Mouse (Mus musculus): ENCODE data around the gene Gm26992. TPM values are rescaled to one million over a fixed set of nuclear protein-coding genes. Genes with fewer than 3 reads are reported as not detected.
A peak's percentile ranks its signal among the peaks of the same experiment; 100 is the strongest.

Gm26992 gene
- polyA plus RNA-seq, 1 experiment: not detected

- TF ChIP-seq POLR2A (IDR thresholded peaks at IDR 0.05; ENCODE audit: low read depth, low read length) (no peak), CTCF (IDR thresholded peaks at IDR 0.05; ENCODE audit: borderline replicate concordance, insufficient read depth, low read length) (no peak)
- no peaks in the 10 kb centered on the region for H3K4me1 ChIP-seq (ENCODE audit: control insufficient read depth, insufficient read depth, low read length)
- H3K27ac ChIP-seq (ENCODE audit: insufficient read depth, low read length): no peak overlapping the region
- H3K4me3 ChIP-seq (ENCODE audit: insufficient read depth, low read length): no peak overlapping the region
Measured at GRCm38 (mm10) chrX:103481243-103482096, 59.7 kb downstream of the Gm26992 start.

DNA sequence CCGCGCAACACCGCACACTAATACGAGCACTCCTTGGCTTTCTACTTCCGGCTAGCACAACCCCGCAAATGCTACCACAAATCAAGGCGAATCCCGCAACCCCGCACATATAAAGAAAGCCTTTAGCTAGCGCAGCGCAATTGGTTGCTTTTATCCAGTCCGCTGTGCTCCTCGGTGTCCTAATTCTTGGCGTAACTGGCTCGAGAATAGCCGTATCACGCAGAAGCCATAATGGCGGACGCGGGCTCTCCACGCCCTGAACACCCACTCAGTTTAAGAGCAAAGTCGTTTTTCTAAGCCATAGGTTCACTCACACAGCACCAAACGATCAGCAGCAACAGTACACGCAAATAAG is 60.3 kb downstream of the Gm26992 start:
- no peak for TF ChIP-seq POLR2A (IDR thresholded peaks at IDR 0.05; ENCODE audit: low read depth, low read length)
- no peak for TF ChIP-seq CTCF (IDR thresholded peaks at IDR 0.05; ENCODE audit: borderline replicate concordance, insufficient read depth, low read length)
- Histone ChIP-seq H3K4me1 (ENCODE audit: control insufficient read depth, insufficient read depth, low read length) (no peaks in the 10 kb centered on the region), H3K27ac (ENCODE audit: insufficient read depth, low read length) (no peak overlapping the region), H3K4me3 (ENCODE audit: insufficient read depth, low read length) (no peak overlapping the region)

DNA sequence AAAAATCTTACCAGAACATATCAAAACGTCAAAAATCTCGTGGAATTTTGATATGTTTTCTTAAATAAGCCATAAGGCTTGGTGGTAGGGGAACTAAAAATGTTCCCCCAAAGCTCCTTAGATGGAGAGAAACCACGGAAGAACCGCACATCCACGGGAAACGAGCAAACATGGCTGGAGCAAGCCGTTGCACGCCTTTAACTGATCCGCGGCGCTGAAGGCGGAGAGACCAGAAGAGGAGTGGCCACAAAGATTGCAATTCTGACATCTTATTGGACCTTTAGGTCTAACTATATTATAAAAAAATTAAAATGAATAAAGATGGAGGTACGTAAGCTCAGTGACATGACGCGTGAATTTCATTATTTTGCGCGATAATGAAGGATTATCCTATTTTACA is 61.2 kb downstream of the Gm26992 start:
- Histone ChIP-seq H3K4me3 (ENCODE audit: insufficient read depth, low read length) (no peak overlapping the region), H3K4me1 (ENCODE audit: control insufficient read depth, insufficient read depth, low read length) (no peaks in the 10 kb centered on the region), H3K27ac (ENCODE audit: insufficient read depth, low read length) (no peak overlapping the region)
- TF ChIP-seq POLR2A (IDR thresholded peaks at IDR 0.05; ENCODE audit: low read depth, low read length) (no peak), CTCF (IDR thresholded peaks at IDR 0.05; ENCODE audit: borderline replicate concordance, insufficient read depth, low read length) (no peak)

DNA sequence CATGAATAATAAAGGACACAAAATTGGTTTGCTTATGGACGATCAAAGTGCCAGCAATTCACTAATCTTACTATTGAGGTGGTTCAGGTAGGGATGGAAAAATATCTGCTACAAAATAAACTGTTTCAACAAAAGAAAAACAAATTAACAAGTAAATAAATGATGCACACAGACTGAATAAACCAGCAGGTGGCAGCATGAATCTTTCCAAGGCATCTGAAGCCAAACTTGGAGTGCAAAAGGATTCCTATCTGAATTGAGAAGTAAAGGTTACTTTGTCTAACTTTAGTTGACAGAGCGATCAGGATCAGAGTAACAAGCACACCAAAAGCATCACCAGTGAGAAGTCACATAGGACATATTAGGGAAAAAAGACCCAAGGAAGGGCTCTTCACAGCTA is 62.2 kb downstream of the Gm26992 start:
- TF ChIP-seq CTCF (IDR thresholded peaks at IDR 0.05; ENCODE audit: borderline replicate concordance, insufficient read depth, low read length): no peak
- TF ChIP-seq POLR2A (IDR thresholded peaks at IDR 0.05; ENCODE audit: low read depth, low read length): no peak
- Histone ChIP-seq H3K27ac (ENCODE audit: insufficient read depth, low read length) (no peak overlapping the region), H3K4me3 (ENCODE audit: insufficient read depth, low read length) (no peak overlapping the region), H3K4me1 (ENCODE audit: control insufficient read depth, insufficient read depth, low read length) (no peaks in the 10 kb centered on the region)

- H3K27ac ChIP-seq (ENCODE audit: insufficient read depth, low read length): no peak overlapping the region
- no peak overlapping the region for H3K4me3 ChIP-seq (ENCODE audit: insufficient read depth, low read length)
- no peak for TF ChIP-seq CTCF (IDR thresholded peaks at IDR 0.05; ENCODE audit: borderline replicate concordance, insufficient read depth, low read length)
- no peak for TF ChIP-seq POLR2A (IDR thresholded peaks at IDR 0.05; ENCODE audit: low read depth, low read length)
- no peaks in the 10 kb centered on the region for H3K4me1 ChIP-seq (ENCODE audit: control insufficient read depth, insufficient read depth, low read length)
Measured at GRCm38 (mm10) chrX:103490853-103491252, 69.0 kb downstream of the Gm26992 start.

- Histone ChIP-seq H3K4me1 (ENCODE audit: control insufficient read depth, insufficient read depth, low read length) (no peaks in the 10 kb centered on the region), H3K4me3 (ENCODE audit: insufficient read depth, low read length) (peak overlapping the region; percentile 44), H3K27ac (ENCODE audit: insufficient read depth, low read length) (peak overlapping the region; percentile 92)
- TF ChIP-seq POLR2A (IDR thresholded peaks at IDR 0.05; ENCODE audit: low read depth, low read length) (no peak; the same call in 1 of the 2 replicates), CTCF (IDR thresholded peaks at IDR 0.05; ENCODE audit: borderline replicate concordance, insufficient read depth, low read length) (no peak)
Measured at GRCm38 (mm10) chrX:103492398-103493256, 70.8 kb downstream of the Gm26992 start.

DNA sequence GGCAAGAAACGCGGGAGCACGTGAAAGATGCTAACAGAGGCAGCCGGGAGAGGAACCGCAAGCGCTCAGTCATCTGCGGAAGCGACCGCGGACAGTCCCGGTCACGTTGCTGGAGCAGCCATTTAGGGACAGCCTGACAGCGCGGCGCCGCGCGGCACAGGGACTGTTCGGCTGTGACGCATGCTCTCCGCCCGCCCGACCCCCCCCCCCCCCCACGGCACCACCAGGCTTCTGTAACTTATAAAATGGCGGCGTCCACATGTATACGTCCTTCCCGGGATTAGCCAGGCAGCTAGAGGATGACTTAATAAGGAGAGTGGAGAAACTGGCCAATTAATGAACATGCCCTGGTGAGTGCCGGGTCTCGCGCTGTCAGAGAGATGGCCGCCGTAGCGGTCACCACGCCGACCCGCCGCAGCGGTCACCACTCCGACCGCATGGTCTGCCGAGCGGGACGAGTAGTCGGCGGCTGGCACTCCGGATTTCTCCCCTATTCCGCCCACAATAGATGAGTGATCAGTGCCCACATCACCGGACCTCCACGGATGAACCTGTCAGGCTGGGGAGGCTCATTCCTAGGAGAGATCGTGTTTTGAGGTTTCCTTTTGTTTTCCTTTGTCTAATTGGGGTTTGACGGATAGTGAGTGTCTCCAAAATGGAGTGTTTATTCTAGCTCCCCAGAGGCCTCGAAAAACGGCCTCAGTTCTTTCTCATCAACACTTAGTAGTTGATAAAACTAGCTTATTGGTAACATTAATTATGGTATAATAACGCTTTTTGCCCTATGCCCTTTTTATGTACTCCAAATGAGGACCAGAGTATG is 71.8 kb downstream of the Gm26992 start:
- TF ChIP-seq CTCF (IDR thresholded peaks at IDR 0.05; ENCODE audit: borderline replicate concordance, insufficient read depth, low read length) (no peak), POLR2A (IDR thresholded peaks at IDR 0.05; ENCODE audit: low read depth, low read length) (peak; percentile 67)
- peak overlapping the region; percentile 86 for H3K27ac ChIP-seq (ENCODE audit: insufficient read depth, low read length)

DNA sequence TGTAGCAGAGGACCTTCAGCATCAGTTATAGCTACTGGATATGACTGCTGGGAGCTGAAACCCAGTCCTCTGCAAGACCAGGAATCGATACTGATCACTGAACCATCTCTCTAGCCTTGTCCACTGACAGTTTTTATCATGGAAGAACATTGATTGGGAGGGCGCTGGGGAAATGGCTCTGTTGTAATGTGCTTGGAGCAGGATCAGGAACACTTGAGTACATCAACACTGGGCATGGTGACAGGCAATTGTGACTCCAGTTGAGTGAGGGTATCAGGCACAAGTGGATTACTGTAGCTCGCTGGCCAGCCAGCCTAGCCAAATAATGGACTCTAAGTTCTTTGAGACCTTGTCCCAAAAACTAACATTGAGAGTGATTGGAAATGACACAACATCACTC is 77.6 kb downstream of the Gm26992 start:
- no peaks in the 10 kb centered on the region for H3K4me1 ChIP-seq (ENCODE audit: control insufficient read depth, insufficient read depth, low read length)
- no peak for TF ChIP-seq CTCF (IDR thresholded peaks at IDR 0.05; ENCODE audit: borderline replicate concordance, insufficient read depth, low read length)
- TF ChIP-seq POLR2A (IDR thresholded peaks at IDR 0.05; ENCODE audit: low read depth, low read length): no peak
- H3K27ac ChIP-seq (ENCODE audit: insufficient read depth, low read length): no peak overlapping the region
- no peak overlapping the region for H3K4me3 ChIP-seq (ENCODE audit: insufficient read depth, low read length)

More for the DNA sequence above, 71.8 kb downstream of the Gm26992 start:
- Histone ChIP-seq H3K4me3 (ENCODE audit: insufficient read depth, low read length) (peak overlapping the region; percentile 91), H3K4me1 (ENCODE audit: control insufficient read depth, insufficient read depth, low read length) (no peaks in the 10 kb centered on the region)

DNA sequence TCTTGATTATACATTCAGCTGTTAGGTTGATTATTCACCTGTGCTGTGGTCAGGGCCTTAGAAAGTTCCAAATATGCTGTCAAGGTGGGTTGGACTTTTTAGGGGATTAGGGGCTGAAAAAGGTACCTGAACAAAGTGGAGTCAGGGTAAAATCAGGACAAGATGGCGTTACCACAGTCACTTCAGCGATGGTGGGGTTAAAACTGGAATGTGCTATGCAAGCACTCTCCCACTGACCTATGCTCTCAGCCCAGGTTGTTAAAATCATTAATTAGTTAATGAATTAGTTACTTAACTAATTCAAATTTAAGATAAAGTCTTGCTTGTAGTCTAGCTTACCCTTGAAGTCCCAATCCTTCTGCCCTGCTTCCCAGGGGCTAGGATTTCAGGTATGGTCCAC is 78.3 kb downstream of the Gm26992 start:
- Histone ChIP-seq H3K4me1 (ENCODE audit: control insufficient read depth, insufficient read depth, low read length) (no peaks in the 10 kb centered on the region), H3K4me3 (ENCODE audit: insufficient read depth, low read length) (no peak overlapping the region), H3K27ac (ENCODE audit: insufficient read depth, low read length) (no peak overlapping the region)
- no peak for TF ChIP-seq POLR2A (IDR thresholded peaks at IDR 0.05; ENCODE audit: low read depth, low read length)
- TF ChIP-seq CTCF (IDR thresholded peaks at IDR 0.05; ENCODE audit: borderline replicate concordance, insufficient read depth, low read length): no peak

Data from embryonic fibroblast, embryonic 13.5 days (primary cell).